Comparison of ENCODE assay signal across 8 mouse cellular contexts in genomic region chr19:9978431-9978951, GRCm38 (mm10). TPM values are rescaled to one million over a fixed set of nuclear protein-coding genes. Genes with fewer than 3 reads are reported as not detected.
DNase-seq lines count a peak whose midpoint lies in the region; ATAC-seq and TF ChIP-seq lines count a peak whose summit lies in the region.

No protein-coding gene starts in this region.

- no peak for ATAC-seq in hindbrain, embryonic 12.5 days (ENCODE audit: low FRiP score)
- ATAC-seq in intestine, postnatal 0 days = no peak

- H3K27me3 ChIP-seq in hindbrain, embryonic 10.5 days (ENCODE audit: insufficient read depth, poor library complexity, severe bottlenecking) = no peaks in the 10 kb centered on the region
- no peaks in the 10 kb centered on the region for H3K27me3 ChIP-seq in hindbrain, embryonic 12.5 days
- H3K27me3 ChIP-seq in erythroblast, embryonic 14.5 days (ENCODE audit: control insufficient read depth) = no peaks in the 10 kb centered on the region
- no peaks in the 10 kb centered on the region for H3K27me3 ChIP-seq in intestine, postnatal 0 days (replicated peaks; ENCODE audit: control insufficient read depth, insufficient read depth, low read length)
- H3K27me3 ChIP-seq in liver, adult 2 months (ENCODE audit: control insufficient read depth, insufficient read depth, low read length) = no peaks in the 10 kb centered on the region

- H3K27ac ChIP-seq in hindbrain, embryonic 10.5 days = peak overlapping the region; percentile 51; the same call in 1 of the 2 replicates
- H3K27ac ChIP-seq in hindbrain, embryonic 12.5 days = no peak overlapping the region
- peak overlapping the region; percentile 41 for H3K27ac ChIP-seq in intestine, postnatal 0 days (ENCODE audit: low read depth, low read length)
- H3K27ac ChIP-seq in liver, adult 2 months (replicated peaks; ENCODE audit: insufficient read depth, low read depth, low read length) = peak overlapping the region; percentile 93

- no peak for TF ChIP-seq CTCF in intestine, postnatal 0 days (IDR thresholded peaks at IDR 0.05; ENCODE audit: low read depth)
- TF ChIP-seq CTCF in liver, adult 2 months (IDR thresholded peaks at IDR 0.05; ENCODE audit: low read depth, low read length) = no peak

- H3K4me1 ChIP-seq in hindbrain, embryonic 10.5 days (replicated peaks) = peaks cover 15% of the 10 kb centered on the region
- H3K4me1 ChIP-seq in hindbrain, embryonic 12.5 days = peaks cover 9% of the 10 kb centered on the region
- peaks cover 73% of the 10 kb centered on the region for H3K4me1 ChIP-seq in erythroblast, embryonic 14.5 days (ENCODE audit: control insufficient read depth)
- H3K4me1 ChIP-seq in intestine, postnatal 0 days (replicated peaks; ENCODE audit: control insufficient read depth, insufficient read depth, low read length) = peaks cover 13% of the 10 kb centered on the region
- peaks cover 33% of the 10 kb centered on the region for H3K4me1 ChIP-seq in liver, adult 2 months (ENCODE audit: control insufficient read depth, insufficient read depth, low read length)

- no peaks in the 10 kb centered on the region for H3K36me3 ChIP-seq in hindbrain, embryonic 10.5 days
- no peaks in the 10 kb centered on the region for H3K36me3 ChIP-seq in hindbrain, embryonic 12.5 days
- peaks cover 6% of the 10 kb centered on the region for H3K36me3 ChIP-seq in erythroblast, embryonic 14.5 days (ENCODE audit: control insufficient read depth)
- no peaks in the 10 kb centered on the region for H3K36me3 ChIP-seq in intestine, postnatal 0 days (ENCODE audit: control insufficient read depth, insufficient read depth)
- no peaks in the 10 kb centered on the region for H3K36me3 ChIP-seq in liver, adult 2 months (ENCODE audit: control insufficient read depth, insufficient read depth, low read length)

- no peak for DNase-seq in hindbrain, embryonic 10.5 days (ENCODE audit: low spot score)
- peak; percentile 87 to 93 for DNase-seq in adrenal gland, adult (ENCODE audit: inconsistent age in 2 of 2, low spot score in 1 of 2)
- DNase-seq in liver, adult 2 months (ENCODE audit: extremely low read depth, low read depth, low spot score) = peak; percentile 90
- peak; percentile 68 for DNase-seq in ovary, postnatal 14 days (ENCODE audit: low spot score)
- no peak for DNase-seq in T-cell, adult 2 months (ENCODE audit: low spot score)

- H3K4me2 ChIP-seq in hindbrain, embryonic 12.5 days (replicated peaks) = no peak overlapping the region
- no peak overlapping the region for H3K4me2 ChIP-seq in intestine, postnatal 0 days (replicated peaks; ENCODE audit: low read depth)

- no peaks in the 10 kb centered on the region for H3K9me3 ChIP-seq in hindbrain, embryonic 10.5 days
- no peaks in the 10 kb centered on the region for H3K9me3 ChIP-seq in hindbrain, embryonic 12.5 days (replicated peaks)
- no peaks in the 10 kb centered on the region for H3K9me3 ChIP-seq in erythroblast, embryonic 14.5 days (ENCODE audit: control insufficient read depth, low read length)
- no peaks in the 10 kb centered on the region for H3K9me3 ChIP-seq in intestine, postnatal 0 days (ENCODE audit: control insufficient read depth)

- WGBS in hindbrain, embryonic 10.5 days = 51% methylated on average over 5 of the region's 5 CpGs
- WGBS in hindbrain, embryonic 12.5 days = 59% methylated on average over 5 of the region's 5 CpGs
- 49% methylated on average over 5 of the region's 5 CpGs for WGBS in intestine, postnatal 0 days
- 12% methylated on average over 5 of the region's 5 CpGs for WGBS in liver, adult 2 months

- no peak overlapping the region for H3K4me3 ChIP-seq in hindbrain, embryonic 10.5 days
- H3K4me3 ChIP-seq in hindbrain, embryonic 12.5 days = no peak overlapping the region
- H3K4me3 ChIP-seq in erythroblast, embryonic 14.5 days (replicated peaks) = peak overlapping the region; percentile 55
- no peak overlapping the region for H3K4me3 ChIP-seq in intestine, postnatal 0 days (ENCODE audit: low read depth, low read length)
- no peak overlapping the region for H3K4me3 ChIP-seq in liver, adult 2 months (ENCODE audit: insufficient read depth, low read depth, low read length)

- no peak for TF ChIP-seq POLR2A in liver, adult 2 months (IDR thresholded peaks at IDR 0.05; ENCODE audit: extremely low read depth, insufficient read depth, low read length)

- H3K79me2 ChIP-seq in liver, adult 2 months (ENCODE audit: control insufficient read depth, insufficient read depth, low read length) = peaks cover 7% of the 10 kb centered on the region; the same call in 1 of the 2 replicates

- H3K9ac ChIP-seq in hindbrain, embryonic 12.5 days = no peak overlapping the region
- H3K9ac ChIP-seq in intestine, postnatal 0 days (ENCODE audit: low read depth, low read length) = no peak overlapping the region
- H3K9ac ChIP-seq in liver, adult 2 months (ENCODE audit: low read depth, low read length) = peak overlapping the region; percentile 16; the same call in 1 of the 2 replicates

RNA-seq across cellular contexts. Expression of gene Fth1, which starts 1.9 kb away (rescaled TPM):
- 1,451 and 1,593 TPM in 2 replicates for polyA plus RNA-seq in hindbrain, embryonic 10.5 days (2016; fragmentation: Nextera tagmentation; extraction: Ambion mirVana)
- polyA plus RNA-seq in hindbrain, embryonic 12.5 days (2016; fragmentation: Nextera tagmentation; extraction: Ambion mirVana) = 1,445 and 1,581 TPM in 2 replicates
- polyA plus RNA-seq in erythroblast, embryonic 14.5 days (2012) = 1,886 and 6,516 TPM in 2 replicates
- 6,780 and 7,050 TPM in 2 replicates for polyA plus RNA-seq in intestine, postnatal 0 days (2015; fragmentation: Nextera tagmentation; extraction: Ambion mirVana)
- 1,154 and 1,241 TPM in 2 replicates for total RNA-seq in liver, adult 2 months (2014; rRNA removed)
- polyA plus RNA-seq in liver, adult 2 months (2012; rRNA removed) = 7,340 and 8,771 TPM in 2 replicates

RNA-seq across cellular contexts. Expression of gene Best1, which starts 22.9 kb away (rescaled TPM):
- 1.8 TPM in 2 replicates for polyA plus RNA-seq in hindbrain, embryonic 10.5 days (2016; fragmentation: Nextera tagmentation; extraction: Ambion mirVana)
- polyA plus RNA-seq in hindbrain, embryonic 12.5 days (2016; fragmentation: Nextera tagmentation; extraction: Ambion mirVana) = 0.94 and 1.1 TPM in 2 replicates
- not detected in 2 replicates for polyA plus RNA-seq in erythroblast, embryonic 14.5 days (2012)
- 0.61 and 0.89 TPM in 2 replicates for polyA plus RNA-seq in intestine, postnatal 0 days (2015; fragmentation: Nextera tagmentation; extraction: Ambion mirVana)
- total RNA-seq in liver, adult 2 months (2014; rRNA removed) = not detected in 2 replicates
- polyA plus RNA-seq in liver, adult 2 months (2012; rRNA removed) = 0.05 TPM in 1 of 2 replicates, not detected in the other

RNA-seq across cellular contexts. Expression of gene Rab3il1, which starts 23.0 kb away (rescaled TPM):
- 39.7 and 39.8 TPM in 2 replicates for polyA plus RNA-seq in hindbrain, embryonic 10.5 days (2016; fragmentation: Nextera tagmentation; extraction: Ambion mirVana)
- 35.4 and 40.0 TPM in 2 replicates for polyA plus RNA-seq in hindbrain, embryonic 12.5 days (2016; fragmentation: Nextera tagmentation; extraction: Ambion mirVana)
- 90.0 and 90.9 TPM in 2 replicates for polyA plus RNA-seq in erythroblast, embryonic 14.5 days (2012)
- polyA plus RNA-seq in intestine, postnatal 0 days (2015; fragmentation: Nextera tagmentation; extraction: Ambion mirVana) = 63.6 and 65.8 TPM in 2 replicates
- total RNA-seq in liver, adult 2 months (2014; rRNA removed) = 3.1 and 4.0 TPM in 2 replicates
- 3.1 and 3.8 TPM in 2 replicates for polyA plus RNA-seq in liver, adult 2 months (2012; rRNA removed)

Comparison
In these comparisons a context has a peak if more than half of its experiments do, and no peak if none do; other contexts are left out.
1. DNase-seq: peak in adrenal gland, adult (2 of 2), liver, adult 2 months (single experiment) and ovary, postnatal 14 days (single experiment); none in hindbrain, embryonic 10.5 days (single experiment) and T-cell, adult 2 months (single experiment).